Mouse (Mus musculus) lung, adult 18-20 months (tissue): ENCODE results near the gene Plxna4.

Experiments
- DNase-seq, 2 experiments: peaks; one replicate each; pipeline ENCODE4 v3.0.0; 2022; ENCODE audit warnings: mixed read lengths in 2 of 2

Gene Plxna4

GRCm38 (mm10) chr6:32469196-32469595, 118.8 kb downstream of the Plxna4 start:
- no peak for DNase-seq

- no peak for DNase-seq
Measured at GRCm38 (mm10) chr6:32465129-32465528, 122.9 kb downstream of the Plxna4 start.

GRCm38 (mm10) chr6:32464637-32465036, 123.4 kb downstream of the Plxna4 start:
- DNase-seq: no peak

GRCm38 (mm10) chr6:32464046-32464445, 123.9 kb downstream of the Plxna4 start:
- DNase-seq: no peak

GRCm38 (mm10) chr6:32460400-32460799, 127.6 kb downstream of the Plxna4 start:
- peak; percentile 56 to 69 for DNase-seq

GRCm38 (mm10) chr6:32456641-32457040, 131.4 kb downstream of the Plxna4 start:
- DNase-seq: no peak

- no peak for DNase-seq
Measured at GRCm38 (mm10) chr6:32451851-32452250, 136.1 kb downstream of the Plxna4 start.

GRCm38 (mm10) chr6:32449237-32449963, 138.6 kb downstream of the Plxna4 start:
- DNase-seq: no peak

- no peak for DNase-seq
Measured at GRCm38 (mm10) chr6:32448787-32449186, 139.2 kb downstream of the Plxna4 start.

- no peak for DNase-seq
Measured at GRCm38 (mm10) chr6:32446276-32446675, 141.7 kb downstream of the Plxna4 start.

GRCm38 (mm10) chr6:32445246-32445645, 142.7 kb downstream of the Plxna4 start:
- DNase-seq: no peak

- no peak for DNase-seq
Measured at GRCm38 (mm10) chr6:32444393-32444792, 143.6 kb downstream of the Plxna4 start.

- DNase-seq: no peak
Measured at GRCm38 (mm10) chr6:32443679-32444078, 144.3 kb downstream of the Plxna4 start.

GRCm38 (mm10) chr6:32439434-32439833, 148.6 kb downstream of the Plxna4 start:
- no peak for DNase-seq

GRCm38 (mm10) chr6:32437219-32437618, 150.8 kb downstream of the Plxna4 start:
- peak; percentile 16 to 34 for DNase-seq

GRCm38 (mm10) chr6:32423124-32423523, 164.9 kb downstream of the Plxna4 start:
- DNase-seq: no peak

GRCm38 (mm10) chr6:32420610-32421009, 167.4 kb downstream of the Plxna4 start:
- DNase-seq: no peak

GRCm38 (mm10) chr6:32417351-32417750, 170.6 kb downstream of the Plxna4 start:
- no peak for DNase-seq

GRCm38 (mm10) chr6:32411325-32411724, 176.7 kb downstream of the Plxna4 start:
- no peak for DNase-seq

GRCm38 (mm10) chr6:32409625-32410024, 178.4 kb downstream of the Plxna4 start:
- DNase-seq: no peak

GRCm38 (mm10) chr6:32407574-32408185, 180.3 kb downstream of the Plxna4 start:
- no peak for DNase-seq

- DNase-seq: no peak
Measured at GRCm38 (mm10) chr6:32406316-32407095, 181.5 kb downstream of the Plxna4 start.

- no peak for DNase-seq
Measured at GRCm38 (mm10) chr6:32402560-32403235, 185.3 kb downstream of the Plxna4 start.
